Mouse (Mus musculus) monocyte, adult 5-6 weeks (primary cell): ENCODE data around the gene Btbd1. TPM values are rescaled to one million over a fixed set of nuclear protein-coding genes. Genes with fewer than 3 reads are reported as not detected.

ENCODE experiments used
- ATAC-seq: fragments of 153-309, 156-312 bp; replicated peaks from 2 replicates; pipeline ENCODE4 v1.8.0; 2017; ENCODE audit warnings: mild to moderate bottlenecking; ENCODE audit not compliant: low TSS enrichment, insufficient number of reproducible peaks, severe bottlenecking, poor library complexity, low FRiP score
- total RNA-seq: library from RNA; stranded (forward); fragments of 200-1000, 200-491, 200-594 nt; gene quantifications from 3 replicates; pipeline ENCODE4 v1.2.3, GENCODE M21; 2017

Gene Btbd1
- total RNA-seq, 1 experiment from 2014 or later: 91.7 TPM

GRCm38 (mm10) chr7:81827806-81828667, 1.2 kb downstream of the Btbd1 start:
- ATAC-seq: 0 out of 2 replicates have a peak, but pooled peaks have one; percentile 12

- no peak for ATAC-seq
Observed at GRCm38 (mm10) chr7:81825381-81825780, 3.9 kb downstream of the Btbd1 start.

- no peak for ATAC-seq
Observed at GRCm38 (mm10) chr7:81824906-81825305, 4.3 kb downstream of the Btbd1 start.

- ATAC-seq: no peak
Observed at GRCm38 (mm10) chr7:81806067-81806466, 23.2 kb downstream of the Btbd1 start.

GRCm38 (mm10) chr7:81789095-81789757, 40.0 kb downstream of the Btbd1 start, which contains the start of gene 3110040N11Rik:
Gene 3110040N11Rik, minus strand, starts transcription at chr7:81789478.
- peak; percentile 80 for ATAC-seq

- no peak for ATAC-seq
Observed at GRCm38 (mm10) chr7:81788536-81788935, 40.7 kb downstream of the Btbd1 start.

GRCm38 (mm10) chr7:81777667-81778218, 51.5 kb downstream of the Btbd1 start:
- ATAC-seq: no peak

- no peak for ATAC-seq
Observed at GRCm38 (mm10) chr7:81775325-81775724, 53.9 kb downstream of the Btbd1 start.

GRCm38 (mm10) chr7:81772786-81773539, 56.3 kb downstream of the Btbd1 start:
- ATAC-seq: no peak; the same call in 1 of the 2 replicates

- ATAC-seq: peak; percentile 55
Observed at GRCm38 (mm10) chr7:81763110-81763845, 66.0 kb downstream of the Btbd1 start.

- ATAC-seq: peak; percentile 96
Observed at GRCm38 (mm10) chr7:81762180-81763109, 66.8 kb downstream of the Btbd1 start, which contains the start of gene Ramac. Gene Ramac, plus strand, starts transcription at chr7:81762925.

GRCm38 (mm10) chr7:81747956-81748355, 81.3 kb downstream of the Btbd1 start:
- ATAC-seq: no peak

- ATAC-seq: no peak
Observed at GRCm38 (mm10) chr7:81744145-81744544, 85.1 kb downstream of the Btbd1 start.

Other genes with a start within 250 kb of the Btbd1 start
- gene Homer2, start 121.9 kb downstream of the Btbd1 start, total RNA-seq: 0.29 TPM in 1 of 3 replicates, not detected in the others
- gene Ramac, start 66.5 kb downstream of the Btbd1 start, total RNA-seq: 111 to 183 TPM (median 145 TPM) in 3 replicates
- gene 3110040N11Rik, start 40.0 kb downstream of the Btbd1 start, total RNA-seq: 24.4 to 67.1 TPM (median 60.9 TPM) in 3 replicates
- not detected in 3 replicates for gene Gm10160, start 26.4 kb upstream of the Btbd1 start, total RNA-seq
- gene Tm6sf1, start 29.6 kb upstream of the Btbd1 start, total RNA-seq: 211 to 356 TPM (median 215 TPM) in 3 replicates
- gene Hdgfl3, start 105.0 kb upstream of the Btbd1 start, total RNA-seq: 2.1 to 2.8 TPM (median 2.6 TPM) in 3 replicates
- not detected in 3 replicates for gene Bnc1, start 162.9 kb upstream of the Btbd1 start, total RNA-seq